Mouse (Mus musculus) embryonic fibroblast, embryonic 13.5 days (primary cell): ENCODE measurements at regions not wholly inside any gene's neighbourhood (a gene's known extent, or its start where the extent isn't known, plus 50 kb on each side); places are given as distances from the start of the nearest gene placed in this dataset.
"Not testable (repeated sequence)": the region's sequence is repeated elsewhere in the genome, so short reads cannot be mapped to it uniquely, and the experiment has no call there.

Experiments
- H3K27ac ChIP-seq: 2 replicates; pipeline ENCODE4 v1.5.1; 2012; ENCODE audit warnings: low read length, control low read depth, inconsistent platforms; ENCODE audit not compliant: insufficient read depth
- H3K4me1 ChIP-seq: 2 replicates; pipeline ENCODE4 v1.6.1; 2011; ENCODE audit warnings: low read length; ENCODE audit not compliant: control insufficient read depth, insufficient read depth
- H3K4me3 ChIP-seq: 2 replicates; pipeline ENCODE4 v1.5.1; 2011; ENCODE audit warnings: mild to moderate bottlenecking, control low read depth, low read length; ENCODE audit not compliant: insufficient read depth
- CTCF ChIP-seq: IDR thresholded peaks from 2 replicates; pipeline ENCODE4 v1.5.1; 2011; ENCODE audit warnings: mild to moderate bottlenecking, control low read depth, low read length, moderate library complexity, borderline replicate concordance; ENCODE audit not compliant: insufficient read depth
- POLR2A ChIP-seq: IDR thresholded peaks from 2 replicates; pipeline ENCODE4 v1.6.1; 2011; ENCODE audit warnings: low read depth, mild to moderate bottlenecking, control low read depth, low read length, moderate library complexity

DNA sequence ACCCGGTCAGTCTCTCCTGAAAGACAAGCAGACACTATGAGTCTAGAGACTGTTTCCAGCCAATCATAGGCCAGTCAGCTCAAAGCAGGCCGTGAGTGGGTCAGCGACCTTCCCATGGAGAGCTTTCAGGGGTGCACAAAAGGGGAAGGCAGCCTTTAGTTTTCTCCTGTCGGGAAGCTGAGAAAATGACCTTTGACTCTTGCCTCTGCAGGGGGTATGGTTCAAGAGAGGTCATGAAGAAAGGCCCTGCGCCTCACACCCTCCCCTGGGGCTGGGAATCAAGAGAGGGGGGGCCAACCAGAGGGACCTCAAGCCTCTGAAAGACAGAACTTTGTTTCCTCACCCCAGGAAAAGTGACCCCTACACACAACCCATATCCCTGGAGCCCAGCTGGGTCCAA lies 164.4 kb upstream of the Rapgef5 start:
- Histone ChIP-seq H3K27ac (no peak overlapping the region), H3K4me3 (no peak overlapping the region), H3K4me1 (no peaks in the 10 kb centered on the region)
- TF ChIP-seq CTCF = no peak
- TF ChIP-seq POLR2A = no peak

DNA sequence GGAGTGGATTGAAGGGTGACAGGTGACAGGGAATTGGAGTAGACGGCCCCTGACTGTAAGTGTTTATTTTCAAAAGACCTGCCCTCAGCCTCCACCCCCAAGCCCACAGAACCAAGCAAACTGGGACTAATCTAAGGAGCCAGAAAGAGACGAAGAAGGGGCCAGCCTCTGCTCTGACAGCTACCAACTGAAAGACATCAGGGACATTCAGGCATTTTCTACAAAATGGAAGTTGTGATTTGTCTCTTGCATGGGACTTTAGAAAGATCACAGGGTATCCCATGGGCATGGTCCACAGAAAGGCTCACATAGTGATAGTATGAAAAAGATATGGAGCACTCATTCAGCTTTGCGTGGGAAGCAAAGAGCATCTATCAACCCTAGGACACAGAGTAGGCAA lies 163.8 kb upstream of the Rapgef5 start:
- TF ChIP-seq POLR2A (no peak), CTCF (no peak)
- Histone ChIP-seq H3K4me3 (no peak overlapping the region), H3K27ac (no peak overlapping the region), H3K4me1 (no peaks in the 10 kb centered on the region)

DNA sequence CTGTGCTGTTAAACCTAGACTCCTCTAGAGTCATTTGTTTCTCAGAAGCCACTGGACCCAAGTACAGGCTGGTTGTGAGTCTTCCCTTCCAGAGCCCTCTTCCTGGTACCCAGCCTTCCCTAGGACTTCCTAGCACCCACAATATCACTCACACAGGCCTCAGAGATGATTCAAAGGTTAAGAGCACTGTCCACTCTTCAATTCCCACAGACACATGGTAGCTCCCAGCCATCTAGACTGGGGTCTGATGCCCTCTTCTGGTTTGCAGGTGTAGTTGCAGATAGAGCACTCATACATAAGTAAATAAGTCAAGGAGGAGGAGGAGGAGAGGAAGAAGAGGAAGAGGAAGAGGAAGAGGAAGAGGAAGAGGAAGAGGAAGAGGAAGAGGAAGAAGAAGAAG lies 163.3 kb upstream of the Rapgef5 start:
- H3K4me3 ChIP-seq = no peak overlapping the region
- no peak overlapping the region for H3K27ac ChIP-seq
- no peaks in the 10 kb centered on the region for H3K4me1 ChIP-seq
- TF ChIP-seq POLR2A (no peak), CTCF (peak; percentile 33; the same call in 1 of the 2 replicates)

DNA sequence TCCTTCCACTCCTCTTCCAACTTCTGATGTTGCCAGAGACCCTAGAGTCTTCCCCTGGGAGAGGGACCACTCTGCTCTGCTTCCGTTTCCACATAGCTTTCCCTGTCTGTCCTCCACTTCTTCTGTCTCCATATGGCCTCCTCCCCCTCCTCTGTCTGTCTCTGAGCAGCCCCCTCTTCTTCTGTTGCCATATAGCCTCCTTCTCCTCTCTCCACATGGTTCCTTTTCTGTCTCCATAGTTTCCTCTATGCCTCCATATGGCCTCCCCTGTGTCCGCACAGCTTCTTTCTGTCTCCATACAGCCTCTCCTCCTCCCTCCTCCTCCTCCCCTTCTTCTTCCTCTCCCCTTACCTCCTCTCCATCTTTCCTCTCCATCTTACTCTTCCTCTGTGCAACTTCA lies 158.5 kb upstream of the Rapgef5 start:
- no peak overlapping the region for H3K4me3 ChIP-seq
- no peak for TF ChIP-seq POLR2A
- no peak for TF ChIP-seq CTCF
- H3K27ac ChIP-seq = no peak overlapping the region

DNA sequence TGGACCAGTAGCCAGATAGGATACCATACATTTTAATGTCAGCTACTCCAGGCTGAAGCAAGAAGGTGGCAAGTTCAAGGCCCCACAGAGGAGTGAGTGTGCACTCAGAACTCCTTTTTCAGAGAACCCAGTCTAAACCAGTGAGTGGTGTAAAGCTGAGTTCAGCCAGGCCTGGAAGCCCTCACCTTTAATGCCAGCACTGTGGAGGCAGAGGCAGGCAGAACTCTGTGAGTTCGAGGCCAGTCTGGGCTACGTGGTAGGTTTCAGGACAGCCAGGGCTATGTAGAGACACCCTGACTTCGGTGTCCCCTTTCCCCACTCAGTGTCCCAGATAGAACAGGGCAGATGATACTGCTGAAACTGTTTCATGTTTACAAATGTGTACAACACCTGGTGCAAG lies 157.4 kb upstream of the Rapgef5 start:
- Histone ChIP-seq H3K4me1 (peaks cover 4% of the 10 kb centered on the region), H3K4me3 (no peak overlapping the region), H3K27ac (no peak overlapping the region)
- TF ChIP-seq CTCF (no peak), POLR2A (no peak)

More for the DNA sequence above, 158.5 kb upstream of the Rapgef5 start:
- H3K4me1 ChIP-seq = peaks cover 4% of the 10 kb centered on the region

DNA sequence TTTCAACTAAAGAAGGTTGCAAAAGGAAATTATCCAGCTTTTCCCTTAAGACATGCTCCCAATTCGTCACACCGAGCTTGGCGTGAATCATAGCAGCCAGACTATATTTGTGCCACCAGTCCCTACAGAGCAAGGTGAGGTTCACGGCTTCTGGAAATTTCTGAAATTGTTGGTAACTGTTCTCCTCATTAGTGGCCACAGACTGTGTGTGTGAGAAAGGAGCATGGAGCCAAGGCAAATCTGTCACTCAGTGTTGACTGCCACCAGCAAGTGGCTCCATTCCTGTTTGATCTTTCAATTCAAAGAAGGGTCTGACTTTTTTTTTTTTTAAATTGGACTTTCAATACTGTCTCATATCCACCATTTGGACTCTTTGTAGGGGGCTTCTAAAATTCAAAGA lies 156.1 kb upstream of the Rapgef5 start:
- peaks cover 4% of the 10 kb centered on the region for H3K4me1 ChIP-seq
- H3K27ac ChIP-seq = no peak overlapping the region
- TF ChIP-seq CTCF (no peak), POLR2A (no peak)
- no peak overlapping the region for H3K4me3 ChIP-seq

DNA sequence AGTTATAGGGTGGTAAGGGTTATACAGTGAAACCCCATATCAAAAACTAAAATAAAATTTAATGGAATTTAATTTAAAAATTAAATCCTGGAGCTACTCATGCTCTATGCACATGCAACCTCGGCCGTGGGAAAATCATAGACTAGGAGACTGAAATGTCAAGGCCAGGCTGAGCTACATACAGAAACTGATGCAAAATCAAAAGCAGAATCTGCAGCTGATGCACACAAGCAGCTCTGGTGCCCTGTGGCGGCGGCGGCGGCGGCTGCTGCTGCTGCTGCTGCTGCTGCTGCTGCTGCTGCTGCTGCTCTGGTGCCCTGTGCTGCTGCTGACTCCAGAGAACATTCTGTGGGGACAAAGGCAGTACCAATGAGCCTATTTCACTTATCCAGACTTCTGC lies 154.5 kb upstream of the Rapgef5 start:
- Histone ChIP-seq H3K27ac (no peak overlapping the region), H3K4me3 (no peak overlapping the region), H3K4me1 (peaks cover 4% of the 10 kb centered on the region)
- no peak for TF ChIP-seq CTCF
- TF ChIP-seq POLR2A = no peak

DNA sequence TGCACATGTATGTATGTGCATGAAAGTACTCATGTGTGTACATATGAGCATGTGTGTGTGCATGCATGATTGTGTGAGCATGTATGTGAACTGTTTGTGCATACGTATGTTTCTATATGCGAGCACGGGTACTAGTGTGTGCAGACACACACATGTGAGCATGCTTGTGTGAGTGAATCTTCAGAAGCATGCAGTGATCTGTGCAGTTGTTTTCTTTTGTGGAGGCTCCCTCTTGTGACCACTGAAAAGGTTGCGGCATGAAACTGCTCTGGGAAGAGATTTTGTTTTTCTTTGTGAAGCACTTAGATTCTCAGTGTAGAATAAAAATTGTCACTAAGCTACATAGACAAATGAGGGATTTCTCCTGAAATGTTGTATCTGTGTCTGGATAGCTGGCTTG lies 152.8 kb upstream of the Rapgef5 start:
- not testable (repeated sequence) for H3K27ac ChIP-seq, H3K4me3 ChIP-seq, H3K4me1 ChIP-seq

DNA sequence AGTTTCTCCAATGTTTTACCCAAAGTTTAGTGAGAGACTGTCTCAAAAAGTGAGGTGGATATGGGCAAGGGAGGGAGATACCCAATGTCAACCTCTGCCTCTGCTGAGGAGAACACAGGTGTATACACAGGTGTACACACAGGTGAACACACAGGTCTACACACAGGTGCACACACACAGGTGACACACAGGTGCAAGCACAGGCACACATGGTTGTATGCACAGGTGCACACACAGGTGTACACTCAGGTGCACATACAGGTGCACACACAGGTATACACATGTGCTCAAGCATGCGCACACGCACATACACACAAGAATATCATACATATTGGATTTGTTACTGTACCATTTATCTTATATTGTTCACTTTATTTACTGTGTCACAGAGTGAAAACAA lies 151.1 kb upstream of the Rapgef5 start:
- no peak for TF ChIP-seq CTCF
- no peak for TF ChIP-seq POLR2A
- Histone ChIP-seq H3K27ac (no peak overlapping the region), H3K4me3 (no peak overlapping the region), H3K4me1 (peaks cover 1% of the 10 kb centered on the region)

DNA sequence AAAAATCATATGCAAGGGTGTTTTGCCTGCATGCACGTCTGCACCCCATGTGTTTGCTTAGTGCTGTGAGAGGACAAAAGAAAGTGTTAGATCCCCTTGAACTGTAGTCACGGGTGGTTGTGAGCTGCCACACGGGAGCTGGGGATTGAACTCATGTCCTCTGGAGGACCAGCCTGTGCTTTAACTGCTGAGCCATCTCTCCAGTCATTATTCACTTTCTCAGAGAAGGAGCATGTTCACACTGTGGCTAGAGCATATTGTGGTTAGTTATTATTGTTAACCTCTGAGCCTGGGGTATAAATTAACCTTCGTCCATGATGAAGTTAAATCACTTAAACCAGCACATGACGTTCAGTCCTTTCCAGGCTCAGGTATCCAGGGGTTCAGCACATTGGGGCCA lies 150.4 kb upstream of the Rapgef5 start:
- Histone ChIP-seq H3K4me1 (no peaks in the 10 kb centered on the region), H3K4me3 (no peak overlapping the region), H3K27ac (no peak overlapping the region)
- TF ChIP-seq CTCF = no peak
- TF ChIP-seq POLR2A = no peak

DNA sequence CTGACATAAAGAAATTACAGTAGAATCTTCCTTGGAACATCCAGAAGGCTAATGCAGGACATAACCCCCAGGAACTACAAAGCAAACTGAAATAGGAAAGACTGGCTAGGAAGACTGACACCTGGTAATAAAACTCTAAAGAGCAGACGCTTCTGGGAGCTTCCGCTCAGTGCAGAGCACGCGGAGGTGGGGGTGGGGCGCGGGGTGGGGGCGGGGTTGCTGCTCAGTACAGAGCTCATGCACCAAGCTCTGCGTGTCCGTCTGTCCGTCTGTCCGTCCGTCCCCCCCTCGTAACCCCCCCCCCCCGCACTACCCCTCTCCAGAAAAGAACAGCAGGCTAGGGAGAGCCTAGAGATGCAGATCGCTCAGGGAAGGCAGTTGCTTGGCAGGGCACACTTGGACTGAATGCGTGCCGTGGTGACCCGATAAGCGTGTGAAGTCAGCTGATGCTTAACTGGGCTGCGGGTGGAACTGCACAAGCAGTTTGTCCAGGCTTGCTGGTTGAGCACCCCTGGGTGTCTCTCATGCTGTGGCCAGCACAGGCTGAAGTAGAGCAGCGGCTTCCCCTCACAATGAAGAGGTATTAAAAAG lies 137.9 kb upstream of the Rapgef5 start:
- TF ChIP-seq POLR2A (no peak), CTCF (no peak)
- no peak overlapping the region for H3K27ac ChIP-seq
- H3K4me1 ChIP-seq = no peaks in the 10 kb centered on the region
- no peak overlapping the region for H3K4me3 ChIP-seq

DNA sequence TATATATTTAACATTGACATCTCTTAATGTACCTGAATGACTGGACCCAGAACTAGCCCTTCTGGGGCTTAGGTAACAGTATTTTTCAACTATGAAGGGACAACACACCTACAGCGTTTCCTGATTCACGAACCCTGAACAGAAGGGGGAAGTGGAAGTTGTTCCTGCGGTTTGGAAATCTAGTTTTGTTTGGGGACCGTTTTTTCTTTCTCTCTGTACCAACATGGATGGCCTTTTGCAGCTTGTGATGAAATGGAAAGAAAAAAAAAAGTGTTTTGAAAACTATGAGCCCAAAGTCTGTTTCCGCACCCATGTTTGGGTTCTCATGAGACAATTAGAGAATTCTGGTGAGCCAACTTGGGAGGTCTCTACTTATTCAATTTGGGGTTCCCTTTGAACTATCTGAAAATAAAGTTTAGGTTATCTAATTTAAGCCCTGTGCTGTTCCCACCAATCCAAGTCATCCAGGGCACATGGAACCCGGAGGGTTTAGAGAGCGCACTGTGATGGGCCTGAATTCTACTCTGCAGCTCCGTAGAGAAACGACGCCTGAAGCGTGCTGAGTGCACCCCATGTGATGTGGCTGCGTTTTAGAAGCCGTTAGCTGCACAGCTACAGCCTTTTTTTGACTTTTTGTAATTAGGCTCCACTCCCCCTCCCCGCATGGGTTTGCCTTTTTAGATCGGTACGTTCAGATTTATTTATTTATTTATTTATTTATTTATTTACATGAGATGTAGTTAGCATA lies 137.0 kb upstream of the Rapgef5 start:
- Histone ChIP-seq H3K4me3 (no peak overlapping the region), H3K4me1 (no peaks in the 10 kb centered on the region), H3K27ac (no peak overlapping the region)
- TF ChIP-seq CTCF (no peak), POLR2A (no peak)
